Mouse (Mus musculus): ENCODE results near the gene Olfr51.
A peak's percentile ranks its signal among the peaks of the same experiment; 100 is the strongest.
"Not testable (repeated sequence)": the region's sequence is repeated elsewhere in the genome, so short reads cannot be mapped to it uniquely, and the experiment has no call there.

Olfr51 gene

GRCm38 (mm10) chr11:51003296-51003695, at the start of gene Olfr51:
Olfr51 (plus strand) TSS chr11:51003596.
- DNase-seq (ENCODE audit: low spot score): no peak

DNA sequence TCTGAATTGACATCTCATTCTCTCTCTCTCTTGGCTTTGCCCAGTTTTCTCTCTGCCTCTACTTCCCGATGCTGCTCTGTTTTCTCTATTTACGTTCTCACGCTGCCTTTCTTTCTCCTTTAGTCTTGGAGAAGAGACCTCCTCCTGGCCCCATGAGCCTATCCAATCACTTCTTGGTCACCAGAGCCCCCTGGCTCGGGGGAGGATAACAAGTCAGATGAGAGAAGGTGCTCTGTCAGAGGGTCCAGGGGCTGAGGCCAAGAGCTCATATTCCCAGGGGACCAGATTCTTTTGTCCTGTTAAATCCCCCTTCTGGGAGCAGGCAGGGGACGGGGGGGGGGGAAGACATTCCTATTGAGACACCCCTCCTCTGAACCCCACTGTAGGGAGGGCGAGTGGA, 49.7 kb upstream of the Olfr51 start, which contains the start of gene Prop1:
Gene Prop1, minus strand, starts transcription at position 101 of the 400 bp plus-strand sequence.
- DNase-seq (ENCODE audit: low spot score): no peak

DNA sequence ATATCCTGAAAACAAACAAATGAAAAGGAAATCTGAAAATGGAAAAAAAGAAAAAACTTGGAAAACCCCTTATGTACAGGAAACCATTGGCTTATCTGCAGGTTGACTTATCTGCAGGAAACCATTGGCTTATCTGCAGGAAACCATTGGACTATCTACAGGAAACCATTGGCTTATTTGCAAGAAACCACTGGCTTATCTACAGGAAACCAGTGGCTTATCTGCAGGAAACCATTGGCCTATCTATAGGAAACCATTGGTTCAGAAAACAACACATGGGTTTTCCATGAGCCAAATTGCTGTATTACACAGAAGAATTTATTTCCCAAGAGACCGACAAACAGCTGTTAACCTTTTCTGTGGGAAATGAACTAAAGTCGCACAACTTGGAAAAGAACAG, 38.5 kb upstream of the Olfr51 start:
- no peak for DNase-seq (ENCODE audit: low spot score)

GRCm38 (mm10) chr11:50966230-50966629, 37.2 kb upstream of the Olfr51 start, which contains the start of gene Olfr1378:
Olfr1378 (plus strand) TSS chr11:50966530.
- no peak for DNase-seq (ENCODE audit: low spot score)

- DNase-seq (ENCODE audit: low spot score): no peak
These were observed 26.2 kb upstream of the Olfr51 start for GRCm38 (mm10) chr11:50977216-50977615.

GRCm38 (mm10) chr11:50981667-50982066, 21.7 kb upstream of the Olfr51 start, which contains the start of gene Olfr1377:
Olfr1377 (plus strand) TSS chr11:50981967.
- DNase-seq (ENCODE audit: low spot score): no peak

DNA sequence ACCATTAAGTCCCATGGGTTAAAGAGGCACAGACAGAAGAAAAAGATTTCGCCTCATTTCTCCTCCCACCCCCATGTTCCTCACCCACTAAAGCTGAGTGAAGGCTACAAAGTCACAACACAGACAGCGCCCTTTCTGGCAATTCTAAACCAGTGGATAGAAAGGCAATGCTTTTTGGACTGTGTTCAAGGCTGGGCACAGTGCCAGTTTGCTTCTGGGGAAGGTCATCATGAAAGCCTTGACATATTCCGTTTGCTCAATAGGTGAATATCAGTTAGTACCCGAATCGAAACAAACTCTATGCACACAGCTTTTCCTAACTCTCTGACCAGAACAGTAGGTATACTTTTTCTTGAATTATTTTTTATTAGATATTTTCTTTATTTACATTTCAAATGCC, 8.4 kb downstream of the Olfr51 start:
- DNase-seq (ENCODE audit: low spot score): no peak

- no peak for DNase-seq (ENCODE audit: low spot score)
These were observed 10.5 kb downstream of the Olfr51 start, which contains the start of gene Olfr54 for GRCm38 (mm10) chr11:51013936-51014335. Olfr54 (plus strand) TSS chr11:51014236.

DNA sequence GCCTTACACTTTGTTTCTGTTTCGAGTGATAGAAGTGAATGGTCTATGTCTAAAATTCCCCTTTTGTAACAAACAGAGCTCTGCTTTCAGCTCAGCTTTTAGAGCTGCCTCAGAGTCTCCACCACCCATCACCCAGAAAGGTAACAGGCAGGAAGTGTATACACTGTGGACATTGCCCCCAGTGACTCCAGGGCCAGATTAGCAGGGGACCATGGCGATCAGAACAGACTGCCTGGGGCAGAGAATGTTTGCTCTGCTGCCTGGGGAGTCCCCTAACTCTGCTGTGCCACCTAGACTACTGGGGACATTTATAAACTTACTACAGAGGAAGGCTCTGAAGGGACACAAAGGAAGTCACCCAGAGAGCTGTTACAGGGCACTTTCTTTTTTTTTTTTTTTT, 12.9 kb downstream of the Olfr51 start:
- no peak for DNase-seq (ENCODE audit: low spot score)

GRCm38 (mm10) chr11:51026811-51027210, 23.4 kb downstream of the Olfr51 start:
- not testable (repeated sequence) for DNase-seq (ENCODE audit: low spot score)

DNA sequence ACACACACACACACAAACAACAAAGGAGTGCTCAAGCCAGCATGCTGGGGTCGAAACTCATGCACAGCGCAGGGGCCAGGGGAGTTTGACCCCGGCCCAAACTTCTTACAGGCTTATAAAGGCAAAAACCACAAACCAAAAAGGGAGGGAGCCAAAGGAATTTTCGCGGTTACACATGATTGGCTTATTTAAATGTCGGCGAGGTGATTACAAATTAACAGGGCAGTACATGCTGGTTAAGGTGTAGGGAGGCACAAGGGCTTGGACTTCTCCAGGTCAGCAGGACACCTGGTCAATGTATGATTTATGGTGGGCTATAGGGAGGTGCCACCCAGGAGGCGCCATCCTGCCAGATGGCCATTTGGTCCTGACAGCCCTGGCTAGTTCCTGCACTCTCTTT, 26.0 kb downstream of the Olfr51 start:
- not testable (repeated sequence) for DNase-seq (ENCODE audit: low spot score)

GRCm38 (mm10) chr11:51030225-51030624, 26.8 kb downstream of the Olfr51 start:
- no peak for DNase-seq (ENCODE audit: low spot score)

DNA sequence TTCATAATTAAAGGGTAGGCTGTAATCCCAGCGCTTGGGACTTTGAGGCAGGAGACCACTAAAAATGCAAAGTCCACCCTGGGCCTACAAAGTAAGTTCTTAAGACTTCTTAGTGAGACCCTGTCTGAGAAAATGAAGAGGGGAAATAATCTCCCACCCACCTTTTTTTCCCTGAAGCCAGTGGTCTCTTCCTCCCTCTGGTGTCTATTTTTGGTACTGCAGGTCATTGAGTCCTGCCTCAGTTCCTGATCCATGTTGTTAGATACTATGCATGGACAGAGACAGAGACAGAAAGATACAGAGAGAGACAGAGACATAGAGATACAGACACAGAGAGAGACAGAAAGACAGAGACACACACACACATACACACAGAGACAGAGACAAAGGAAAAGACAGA, 29.5 kb downstream of the Olfr51 start:
- DNase-seq (ENCODE audit: low spot score): peak; percentile 12

DNA sequence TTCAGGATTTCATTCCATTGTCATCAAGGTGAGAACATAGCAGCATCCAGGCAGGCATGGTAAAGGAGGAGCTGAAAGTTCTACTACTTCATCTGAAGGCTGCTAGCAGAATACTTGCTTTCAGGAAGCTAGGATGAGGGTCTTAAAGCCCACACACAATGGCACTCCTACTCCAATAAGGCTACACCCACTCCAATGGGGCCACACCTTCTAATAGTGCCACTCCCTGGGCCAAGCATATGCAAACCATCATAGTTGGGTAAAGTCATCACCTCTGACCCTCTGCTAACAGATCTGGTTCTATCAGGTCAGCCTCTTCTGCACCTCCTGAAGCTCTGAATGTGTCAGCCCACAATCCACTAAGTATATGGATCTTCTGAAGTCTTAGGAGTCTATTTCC, 30.7 kb downstream of the Olfr51 start:
- not testable (repeated sequence) for DNase-seq (ENCODE audit: low spot score)

- DNase-seq (ENCODE audit: low spot score): no peak
These were observed 32.6 kb downstream of the Olfr51 start for GRCm38 (mm10) chr11:51035951-51036350.

GRCm38 (mm10) chr11:51044776-51045175, 41.4 kb downstream of the Olfr51 start:
- DNase-seq (ENCODE audit: low spot score): not testable (repeated sequence)

- not testable (repeated sequence) for DNase-seq (ENCODE audit: low spot score)
These were observed 44.4 kb downstream of the Olfr51 start, which contains the start of gene Olfr1375 for GRCm38 (mm10) chr11:51047809-51048208. Olfr1375 (plus strand) TSS chr11:51048109.

- DNase-seq (ENCODE audit: low spot score): no peak
These were observed 48.3 kb downstream of the Olfr51 start for GRCm38 (mm10) chr11:51051678-51052077.

GRCm38 (mm10) chr11:51053230-51053629, 49.8 kb downstream of the Olfr51 start:
- DNase-seq (ENCODE audit: low spot score): no peak

DNA sequence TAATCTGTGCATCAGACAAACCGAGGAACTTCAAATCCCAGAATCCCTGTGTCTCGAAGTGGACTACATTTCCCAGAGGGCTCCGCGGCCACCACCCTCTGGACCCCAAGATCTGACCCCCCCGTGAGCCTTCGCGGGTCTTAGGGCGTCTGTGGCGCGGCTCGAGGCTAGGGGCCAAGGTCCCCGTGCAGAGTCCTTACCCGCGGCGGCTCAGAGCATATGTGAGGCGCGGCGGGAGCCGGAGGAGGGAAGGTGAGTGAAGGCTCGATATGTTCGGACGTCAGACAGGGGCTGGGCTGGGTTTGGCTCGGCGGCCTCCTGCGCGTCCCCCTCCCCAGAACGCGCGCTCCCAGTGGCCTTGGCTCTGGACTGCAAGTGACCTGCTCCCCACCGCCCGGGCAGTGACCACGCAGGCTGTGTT, 55.8 kb downstream of the Olfr51 start, which contains the start of gene Zfp354a:
Gene Zfp354a, plus strand, starts transcription at position 107 of the 421 bp plus-strand sequence.
- peak; percentile 56 for DNase-seq (ENCODE audit: low spot score)
